Mouse (Mus musculus) forebrain, embryonic 13.5 days (tissue): ENCODE measurements at regions not wholly inside any gene's neighbourhood (a gene's known extent, or its start where the extent isn't known, plus 50 kb on each side); places are given as distances from the start of the nearest gene placed in this dataset.
A peak's percentile ranks its signal among the peaks of the same experiment; 100 is the strongest.

Source experiments
- ATAC-seq: fragments of 200-750 bp; cut with Nextera tagmentation; 2 replicates; pipeline ENCODE4 v1.8.0; 2017
- H3K27ac ChIP-seq: fragments of 300-500 bp; sonication (generic); 2 replicates; pipeline ENCODE4 v1.5.1; 2015; ENCODE audit warnings: inconsistent platforms, mild to moderate bottlenecking, moderate library complexity
- H3K27me3 ChIP-seq: fragments of 300-500 bp; sonication (generic); 2 replicates; pipeline ENCODE4 v1.6.1; 2015; ENCODE audit warnings: mild to moderate bottlenecking, inconsistent platforms
- H3K36me3 ChIP-seq: fragments of 300-500 bp; sonication (generic); 2 replicates; pipeline ENCODE4 v1.6.1; 2015; ENCODE audit warnings: mild to moderate bottlenecking, inconsistent platforms; ENCODE audit not compliant: poor library complexity, severe bottlenecking
- H3K4me1 ChIP-seq: fragments of 300-500 bp; sonication (generic); 2 replicates; pipeline ENCODE4 v1.6.1; 2015; ENCODE audit warnings: inconsistent platforms
- H3K4me2 ChIP-seq: fragments of 300-500 bp; sonication (generic); 2 replicates; pipeline ENCODE4 v1.6.1; 2015; ENCODE audit warnings: inconsistent platforms, mild to moderate bottlenecking, moderate library complexity
- H3K4me3 ChIP-seq: fragments of 300-500 bp; sonication (generic); 2 replicates; pipeline ENCODE4 v1.5.1; 2015; ENCODE audit warnings: mild to moderate bottlenecking, inconsistent platforms
- H3K9ac ChIP-seq: fragments of 300-500 bp; sonication (generic); 2 replicates; pipeline ENCODE4 v1.6.1; 2015; ENCODE audit warnings: mild to moderate bottlenecking, inconsistent platforms
- H3K9me3 ChIP-seq: fragments of 300-500 bp; sonication (generic); replicated peaks from 2 replicates; pipeline ENCODE4 v1.6.1; 2016; ENCODE audit warnings: inconsistent platforms
- WGBS: fragments of 180-500 bp; shearing (Covaris S2); methylation state at CpG from one replicate; pipeline ENCODE4 v1.1.7; 2015; 5-methylcytosine and 5-hydroxymethylcytosine counted together

DNA sequence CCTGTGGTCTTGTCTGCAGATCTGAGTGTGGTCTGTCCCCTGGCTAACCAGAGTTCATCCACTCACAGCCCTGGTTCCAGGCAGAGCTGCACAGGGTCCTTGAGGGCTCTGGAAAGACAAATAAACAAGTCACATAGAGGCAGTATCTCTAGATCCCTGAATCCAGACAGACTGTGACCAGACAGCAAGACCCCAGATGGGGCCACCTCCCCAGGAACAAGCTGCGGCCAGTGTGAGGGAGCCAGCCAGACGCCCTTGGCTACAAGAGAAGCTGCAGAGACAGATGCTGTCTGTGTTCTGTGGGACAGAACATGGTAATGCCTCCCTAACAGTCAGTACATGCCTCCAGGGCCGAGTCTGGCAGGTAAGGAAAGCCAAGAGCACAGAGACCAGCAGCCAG, 127.6 kb upstream of the Ccnd1 start:
- 59% methylated on average over 3 of the region's 3 CpGs for WGBS
- no peaks in the 10 kb centered on the region for H3K9me3 ChIP-seq

DNA sequence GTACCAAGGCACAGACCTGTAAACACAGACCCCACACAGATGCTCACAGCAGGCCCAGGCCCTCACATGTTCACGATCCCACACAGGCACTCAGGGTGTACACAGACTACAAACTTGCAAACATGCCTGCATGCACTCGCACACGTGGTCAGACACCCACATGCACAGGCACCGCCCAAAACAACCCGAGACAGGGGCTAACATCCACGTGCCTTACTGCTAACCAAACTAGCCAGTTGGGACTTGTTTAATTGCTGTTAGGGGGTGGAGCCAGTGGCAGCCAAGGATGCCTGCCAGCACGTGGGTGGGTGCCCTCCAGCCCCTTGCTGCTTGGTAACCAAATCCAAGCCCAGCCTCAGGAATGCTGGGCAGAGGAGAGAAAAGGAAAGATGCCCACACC, 116.6 kb upstream of the Ccnd1 start:
- H3K4me3 ChIP-seq: no peak overlapping the region
- H3K4me2 ChIP-seq: no peak overlapping the region
- ATAC-seq: no peak
- no peaks in the 10 kb centered on the region for H3K36me3 ChIP-seq
- no peak overlapping the region for H3K27ac ChIP-seq
- WGBS: 58% methylated on average over 7 of the region's 7 CpGs
- no peak overlapping the region for H3K9ac ChIP-seq
- no peaks in the 10 kb centered on the region for H3K4me1 ChIP-seq
- H3K27me3 ChIP-seq: no peaks in the 10 kb centered on the region
- H3K9me3 ChIP-seq: peaks cover 6% of the 10 kb centered on the region; the same call in 1 of the 2 replicates

More for the DNA sequence above, 127.6 kb upstream of the Ccnd1 start:
- Histone ChIP-seq H3K27me3 (no peaks in the 10 kb centered on the region), H3K27ac (no peak overlapping the region), H3K4me3 (no peak overlapping the region), H3K36me3 (no peaks in the 10 kb centered on the region), H3K4me1 (no peaks in the 10 kb centered on the region), H3K9ac (no peak overlapping the region), H3K4me2 (no peak overlapping the region)
- no peak for ATAC-seq

DNA sequence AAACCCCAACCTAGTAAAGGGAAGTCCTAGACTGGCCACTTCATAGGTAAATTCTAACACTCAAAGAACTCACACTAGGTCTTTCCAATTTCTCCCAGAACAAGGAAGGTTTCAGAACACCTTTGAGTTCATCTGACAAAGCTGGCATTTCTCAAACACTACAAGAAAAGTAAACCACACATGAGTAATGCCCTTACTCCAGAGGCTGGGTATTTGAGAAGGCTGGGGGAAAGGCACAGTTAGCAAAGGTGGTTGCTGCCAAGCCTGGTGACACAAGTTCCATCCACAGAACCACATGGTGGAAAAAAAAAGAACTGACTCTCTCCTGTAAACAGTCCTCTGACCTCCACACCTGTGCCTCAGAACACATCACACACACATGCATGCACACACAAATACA, 111.9 kb upstream of the Ccnd1 start:
- no peak overlapping the region for H3K9ac ChIP-seq
- H3K4me1 ChIP-seq: no peaks in the 10 kb centered on the region
- no peak overlapping the region for H3K4me2 ChIP-seq
- ATAC-seq: no peak
- no peak overlapping the region for H3K4me3 ChIP-seq
- no peaks in the 10 kb centered on the region for H3K27me3 ChIP-seq
- H3K36me3 ChIP-seq: no peaks in the 10 kb centered on the region
- H3K9me3 ChIP-seq: peaks cover 6% of the 10 kb centered on the region; the same call in 1 of the 2 replicates
- H3K27ac ChIP-seq: no peak overlapping the region

DNA sequence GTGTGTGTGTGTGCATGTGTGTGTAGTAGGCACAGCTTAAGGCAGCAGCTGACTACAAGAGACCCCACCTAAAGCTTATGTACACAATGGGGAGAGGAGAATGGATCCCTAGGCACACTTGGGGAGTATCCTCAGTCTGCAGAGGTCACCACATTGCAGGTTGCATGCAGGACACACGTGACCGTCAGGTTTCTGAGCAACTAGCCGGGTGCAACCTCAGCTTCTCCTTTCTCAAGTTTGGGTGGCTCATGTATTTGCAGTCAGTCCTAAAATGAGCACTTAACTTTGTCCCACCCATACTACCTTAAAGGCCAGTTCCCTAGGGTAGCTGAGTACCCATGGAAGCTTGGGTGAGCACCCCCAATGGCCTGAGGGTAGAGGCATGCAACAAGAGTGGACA, 111.0 kb upstream of the Ccnd1 start:
- no peaks in the 10 kb centered on the region for H3K36me3 ChIP-seq
- H3K4me2 ChIP-seq: no peak overlapping the region
- no peak for ATAC-seq
- no peak overlapping the region for H3K27ac ChIP-seq
- no peaks in the 10 kb centered on the region for H3K4me1 ChIP-seq
- no peak overlapping the region for H3K9ac ChIP-seq
- H3K27me3 ChIP-seq: no peaks in the 10 kb centered on the region
- peaks cover 6% of the 10 kb centered on the region; the same call in 1 of the 2 replicates for H3K9me3 ChIP-seq
- 78% methylated on average over 3 of the region's 3 CpGs for WGBS
- no peak overlapping the region for H3K4me3 ChIP-seq

DNA sequence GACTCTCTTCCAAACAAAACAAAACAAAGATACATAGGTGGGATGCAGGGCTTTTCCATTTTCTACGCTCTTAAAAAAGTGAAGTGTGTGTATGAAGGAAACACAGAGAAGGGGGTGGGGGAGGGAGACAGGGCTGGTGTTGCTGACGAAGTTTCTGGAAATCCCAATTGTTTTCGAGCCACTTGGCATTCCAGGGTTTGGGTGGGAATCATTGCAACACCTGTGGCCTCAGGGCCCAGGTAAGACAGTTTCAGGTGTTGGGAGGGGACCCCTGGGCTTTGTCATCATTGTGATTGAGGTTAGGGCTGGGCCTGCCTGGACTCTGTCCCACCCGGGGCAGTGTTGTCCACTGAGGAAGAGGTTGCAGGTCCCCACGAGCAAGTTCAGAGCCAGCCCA, 108.8 kb upstream of the Ccnd1 start:
- no peaks in the 10 kb centered on the region for H3K27me3 ChIP-seq
- no peaks in the 10 kb centered on the region for H3K4me1 ChIP-seq
- H3K9me3 ChIP-seq: peaks cover 2% of the 10 kb centered on the region; the same call in 1 of the 2 replicates
- H3K4me2 ChIP-seq: no peak overlapping the region
- 87% methylated on average over 5 of the region's 5 CpGs for WGBS
- H3K27ac ChIP-seq: no peak overlapping the region
- H3K4me3 ChIP-seq: no peak overlapping the region
- ATAC-seq: no peak
- no peak overlapping the region for H3K9ac ChIP-seq
- H3K36me3 ChIP-seq: no peaks in the 10 kb centered on the region

DNA sequence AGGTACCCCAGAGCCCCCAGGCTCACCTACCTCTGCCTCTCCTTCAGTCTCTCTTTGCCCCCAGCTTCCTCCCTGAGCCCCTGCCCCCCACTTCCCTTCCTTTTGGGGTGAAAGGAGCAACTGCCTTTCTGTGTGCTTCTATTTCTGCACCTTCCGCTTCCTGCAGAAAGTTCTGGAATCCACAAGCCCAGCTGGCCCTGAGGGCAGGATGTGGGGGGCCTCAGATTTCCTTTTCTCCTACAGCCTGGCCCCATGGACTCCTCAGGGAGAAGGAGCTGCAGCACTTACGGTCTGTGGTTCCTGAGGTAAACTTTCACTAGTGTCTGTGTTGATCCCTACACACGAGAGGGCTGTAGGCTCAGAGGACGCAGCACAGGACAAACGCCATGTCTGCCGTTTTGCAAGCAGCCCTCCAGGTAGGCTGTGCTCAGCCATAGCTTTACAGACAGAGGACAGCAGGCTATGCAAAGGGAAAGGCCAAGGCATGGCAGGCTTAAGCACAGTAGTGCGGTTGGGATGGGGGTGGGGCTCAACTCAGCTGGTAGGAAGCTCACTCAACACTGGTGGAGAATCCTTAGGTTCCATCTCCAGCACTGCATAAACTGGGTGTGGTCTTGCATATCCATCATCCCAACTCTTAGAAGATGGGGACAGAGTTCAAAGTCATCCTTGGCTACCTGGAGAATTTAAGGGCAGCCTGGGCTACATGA, 108.2 kb upstream of the Ccnd1 start:
- Histone ChIP-seq H3K4me1 (no peaks in the 10 kb centered on the region), H3K9me3 (no peaks in the 10 kb centered on the region), H3K27ac (no peak overlapping the region), H3K4me3 (no peak overlapping the region), H3K36me3 (no peaks in the 10 kb centered on the region), H3K27me3 (no peaks in the 10 kb centered on the region), H3K4me2 (no peak overlapping the region), H3K9ac (no peak overlapping the region)
- ATAC-seq: no peak
- WGBS: 75% methylated on average over 7 of the region's 7 CpGs

DNA sequence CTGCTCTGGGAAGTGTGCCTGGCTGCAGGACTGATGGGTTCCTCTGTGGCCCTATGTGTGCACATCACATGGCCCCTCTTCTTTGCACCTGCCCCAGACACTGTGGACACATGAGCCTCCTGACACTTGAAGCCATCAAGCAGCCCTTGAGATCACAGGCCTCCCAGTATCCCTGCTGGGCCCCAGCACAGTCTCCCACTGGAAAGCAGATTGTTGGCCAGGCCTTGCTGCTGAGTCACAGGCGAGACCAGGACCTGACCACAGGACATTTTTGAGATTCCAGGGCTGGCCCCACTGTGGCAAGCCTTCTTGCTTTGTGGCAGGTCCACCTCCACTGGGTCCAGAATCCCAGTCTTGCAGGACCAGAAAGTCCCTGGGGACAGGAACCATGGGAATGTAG, 105.5 kb upstream of the Ccnd1 start:
- WGBS: 64% methylated on average over 1 of the region's 1 CpGs
- H3K9me3 ChIP-seq: no peaks in the 10 kb centered on the region
- no peaks in the 10 kb centered on the region for H3K36me3 ChIP-seq
- ATAC-seq: no peak
- H3K4me2 ChIP-seq: no peak overlapping the region
- H3K9ac ChIP-seq: no peak overlapping the region
- no peaks in the 10 kb centered on the region for H3K4me1 ChIP-seq
- H3K27ac ChIP-seq: no peak overlapping the region
- H3K4me3 ChIP-seq: no peak overlapping the region
- H3K27me3 ChIP-seq: no peaks in the 10 kb centered on the region

DNA sequence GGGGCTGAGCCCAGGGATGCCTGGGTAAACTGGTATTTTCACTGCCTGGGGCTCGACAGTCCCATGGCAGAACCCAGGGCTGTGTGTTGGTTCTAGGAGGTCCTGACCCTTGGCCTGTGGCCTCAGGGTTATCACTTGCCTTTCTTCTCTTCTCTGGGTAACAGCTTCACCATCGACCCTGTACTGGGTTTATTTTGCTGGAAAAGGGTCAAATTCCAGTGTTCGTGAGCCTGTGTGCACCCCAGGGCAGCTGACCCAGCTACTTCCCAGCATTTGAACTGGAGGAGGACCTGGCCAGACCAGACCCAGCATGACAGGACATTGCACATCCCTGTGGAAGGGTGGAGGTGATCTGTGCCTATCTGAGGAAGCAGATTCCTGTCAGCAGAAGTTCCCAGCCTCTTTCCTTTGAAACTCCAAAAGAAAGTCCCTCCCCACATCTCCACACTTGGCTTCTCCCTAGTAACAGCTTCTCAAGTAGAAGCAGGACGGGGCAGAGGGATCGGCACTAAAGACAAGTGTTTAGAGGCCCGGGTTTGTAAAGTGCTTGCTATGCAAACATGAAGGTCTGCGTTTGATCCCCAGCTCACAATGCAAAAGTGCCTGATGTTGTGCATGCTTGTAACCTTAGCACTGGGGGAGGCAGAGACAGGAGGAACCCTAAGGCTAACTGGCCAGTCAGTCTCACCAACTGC, 103.9 kb upstream of the Ccnd1 start:
- Histone ChIP-seq H3K4me3 (no peak overlapping the region), H3K27ac (no peak overlapping the region), H3K4me2 (no peak overlapping the region), H3K27me3 (no peaks in the 10 kb centered on the region), H3K9me3 (no peaks in the 10 kb centered on the region), H3K36me3 (no peaks in the 10 kb centered on the region), H3K4me1 (no peaks in the 10 kb centered on the region), H3K9ac (no peak overlapping the region)
- WGBS: 79% methylated on average over 7 of the region's 7 CpGs
- ATAC-seq: no peak

DNA sequence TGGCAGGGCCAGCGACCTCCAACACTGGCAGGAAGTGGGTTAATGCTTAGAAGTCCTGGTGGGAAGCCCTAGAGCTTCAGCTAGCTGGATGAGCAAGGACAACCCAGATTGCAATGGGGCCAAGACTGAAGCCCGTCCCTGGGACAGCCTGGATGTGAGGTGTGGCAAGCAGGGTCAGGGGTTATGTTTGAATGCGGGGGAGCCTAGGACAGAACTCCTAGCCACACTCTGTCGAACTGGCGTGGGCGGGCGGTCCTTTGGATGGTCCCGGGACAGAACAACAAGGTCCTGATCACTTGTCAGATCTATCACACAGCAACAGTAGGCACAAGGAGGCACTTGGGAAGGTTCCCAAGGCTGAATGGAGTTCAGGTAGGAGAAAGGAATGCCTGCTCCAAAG, 101.1 kb upstream of the Ccnd1 start:
- H3K27ac ChIP-seq: no peak overlapping the region
- H3K4me2 ChIP-seq: no peak overlapping the region
- H3K4me1 ChIP-seq: no peaks in the 10 kb centered on the region
- WGBS: 87% methylated on average over 8 of the region's 8 CpGs
- H3K9ac ChIP-seq: no peak overlapping the region
- ATAC-seq: no peak
- no peak overlapping the region for H3K4me3 ChIP-seq
- no peaks in the 10 kb centered on the region for H3K27me3 ChIP-seq
- no peaks in the 10 kb centered on the region for H3K36me3 ChIP-seq
- no peaks in the 10 kb centered on the region for H3K9me3 ChIP-seq

DNA sequence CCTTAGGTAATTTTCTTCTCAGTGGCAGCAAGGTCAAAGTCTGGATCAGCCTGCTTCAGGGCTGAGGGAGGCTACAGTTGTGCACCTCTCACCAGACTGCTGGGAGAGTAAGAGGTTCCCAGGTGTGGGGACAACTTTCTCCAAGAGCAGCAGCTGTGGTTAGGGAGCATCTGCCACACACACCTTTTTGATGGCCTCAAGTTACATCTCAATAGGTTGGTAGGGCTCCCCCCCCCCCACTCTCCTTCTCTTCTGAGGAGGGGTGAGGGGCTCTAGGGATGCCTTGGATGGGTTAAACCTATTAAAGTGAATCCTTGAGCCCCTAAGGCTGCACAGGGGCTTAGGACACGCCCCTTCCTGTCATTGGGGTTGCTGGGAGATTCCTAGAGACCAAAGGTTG, 94.7 kb upstream of the Ccnd1 start:
- Histone ChIP-seq H3K4me3 (no peak overlapping the region), H3K4me2 (no peak overlapping the region), H3K27ac (no peak overlapping the region), H3K4me1 (peaks cover 8% of the 10 kb centered on the region; the same call in 1 of the 2 replicates), H3K27me3 (peaks cover 19% of the 10 kb centered on the region), H3K9ac (no peak overlapping the region), H3K9me3 (no peaks in the 10 kb centered on the region), H3K36me3 (no peaks in the 10 kb centered on the region)
- WGBS: 73% methylated on average over 1 of the region's 1 CpGs
- no peak for ATAC-seq

DNA sequence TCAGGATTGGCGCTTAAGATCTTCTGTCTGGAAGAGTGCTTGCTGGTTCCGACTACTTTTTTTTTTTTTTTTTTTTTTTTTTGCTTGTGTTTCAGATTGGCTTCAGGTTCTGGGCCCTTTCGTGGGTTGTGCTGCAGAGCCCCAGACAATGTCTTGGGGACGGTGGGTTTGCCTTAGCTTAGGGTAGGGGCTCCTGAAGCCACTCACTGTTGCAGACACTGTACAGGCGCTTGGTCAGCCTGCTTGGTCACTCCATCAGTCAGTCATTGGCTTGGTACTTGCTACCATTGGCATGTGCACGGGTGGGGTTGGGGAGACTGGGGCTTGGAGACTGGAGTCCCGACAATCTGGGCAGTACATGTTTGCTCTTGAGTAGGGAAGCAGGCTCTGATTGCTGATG, 91.5 kb upstream of the Ccnd1 start:
- peak overlapping the region; percentile 36 for H3K4me3 ChIP-seq
- H3K4me2 ChIP-seq: peak overlapping the region; percentile 72
- H3K27me3 ChIP-seq: peaks cover 20% of the 10 kb centered on the region
- peak; percentile 29; the same call in 1 of the 2 replicates for ATAC-seq
- H3K36me3 ChIP-seq: no peaks in the 10 kb centered on the region
- no peak overlapping the region; the same call in 1 of the 2 replicates for H3K9ac ChIP-seq
- WGBS: 9% methylated on average over 7 of the region's 7 CpGs
- H3K27ac ChIP-seq: no peak overlapping the region
- peaks cover 8% of the 10 kb centered on the region; the same call in 1 of the 2 replicates for H3K4me1 ChIP-seq
- no peaks in the 10 kb centered on the region for H3K9me3 ChIP-seq

DNA sequence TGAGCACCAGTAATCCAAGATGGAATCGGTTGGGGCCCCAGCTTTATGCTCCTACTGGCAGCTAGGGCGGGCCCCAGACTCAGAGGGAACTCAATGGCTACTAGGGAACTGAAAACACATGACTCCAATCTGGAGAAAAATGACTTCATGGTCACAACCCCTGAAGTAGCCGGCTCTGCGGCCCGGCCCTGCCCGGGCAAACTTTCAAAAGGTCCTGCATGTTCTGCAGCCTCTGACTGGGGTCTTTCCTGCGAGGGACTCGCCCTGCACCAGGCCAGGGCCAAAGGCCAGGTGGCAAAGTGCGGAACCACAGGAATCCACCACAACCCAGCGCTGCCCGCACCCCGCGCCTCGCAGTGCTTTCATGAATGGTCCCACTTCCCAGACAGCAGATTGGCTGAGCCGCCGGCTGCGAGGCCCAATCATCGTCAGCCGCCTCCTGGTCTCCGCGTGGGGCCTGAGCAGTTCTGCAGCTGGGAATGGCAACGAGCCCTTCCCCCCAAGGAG, 91.0 kb upstream of the Ccnd1 start:
- peaks cover 20% of the 10 kb centered on the region for H3K27me3 ChIP-seq
- H3K27ac ChIP-seq: no peak overlapping the region
- H3K4me1 ChIP-seq: peaks cover 8% of the 10 kb centered on the region; the same call in 1 of the 2 replicates
- no peaks in the 10 kb centered on the region for H3K36me3 ChIP-seq
- ATAC-seq: peak; percentile 100
- H3K9ac ChIP-seq: peak overlapping the region; percentile 43; the same call in 1 of the 2 replicates
- no peaks in the 10 kb centered on the region for H3K9me3 ChIP-seq
- WGBS: under 1% methylated on average over 22 of the region's 22 CpGs
- H3K4me2 ChIP-seq: peak overlapping the region; percentile 72
- H3K4me3 ChIP-seq: peak overlapping the region; percentile 36
